ENCODE assay signal across 26 mouse cellular contexts in the genomic region with DNA sequence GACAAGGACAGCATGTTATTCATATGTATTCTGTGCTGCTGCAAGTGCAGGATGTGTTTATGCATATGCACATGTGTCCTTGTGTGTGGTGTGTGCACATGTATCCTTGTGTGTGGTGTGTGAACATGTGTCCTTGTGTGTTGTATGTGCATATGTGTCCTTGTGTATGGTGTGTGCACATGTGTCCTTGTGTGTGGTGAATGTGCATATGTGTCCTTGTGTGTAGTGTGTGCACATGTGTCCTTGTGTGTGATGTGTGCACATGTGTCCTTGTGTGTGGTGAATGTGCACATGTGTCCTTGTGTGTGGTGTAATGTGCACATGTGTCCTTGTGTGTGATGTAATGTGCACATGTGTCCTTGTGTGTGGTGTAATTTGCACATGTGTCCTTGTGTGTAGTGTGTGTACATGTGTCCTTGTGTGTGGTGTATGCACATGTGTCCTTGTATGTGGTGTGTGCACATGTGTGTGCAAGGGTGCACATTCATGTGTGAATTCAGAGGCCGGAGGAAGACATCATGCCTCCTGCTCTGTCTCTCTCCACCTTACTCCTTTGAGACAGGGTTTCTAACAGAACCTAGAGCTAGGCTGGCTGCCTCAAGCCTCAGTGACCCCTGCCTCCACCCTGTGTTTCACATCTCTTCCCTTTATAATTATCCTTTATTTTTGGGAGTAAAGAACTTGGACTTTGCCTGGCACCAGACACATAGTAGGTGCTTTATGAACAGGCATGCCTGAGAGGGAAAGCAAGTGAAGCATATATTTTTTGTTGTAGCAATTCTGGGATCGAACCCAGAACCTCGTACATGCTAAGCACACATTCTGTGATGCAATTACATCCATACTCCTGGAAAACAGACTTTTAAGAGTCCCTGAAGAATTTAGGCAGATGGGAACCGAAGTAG.
"Had no signal": no experiment of that assay in that cellular context is flagged by ENCODE, and none has a peak within 500 bp of the region (broad histone marks: within the 10 kb centered on the region; RNA-seq: fewer than 3 reads in every experiment).

No protein-coding gene starts in this region.

- H3K27ac ChIP-seq: gastrocnemius, adult 2 months; heart, adult 2 months; heart, embryonic 13.5 days; heart, embryonic 15.5 days; hindbrain, embryonic 10.5 days; hindbrain, embryonic 12.5 days; hindbrain, embryonic 14.5 days; intestine, embryonic 15.5 days; left cerebral cortex, adult 2 months; limb, embryonic 13.5 days; limb, embryonic 15.5 days; liver, embryonic 12.5 days; liver, embryonic 14.5 days had no signal

- DNase-seq: gastrocnemius, adult 2 months; gastrocnemius, postnatal 10 days; gastrocnemius, postnatal 25 days; heart, adult 2 months; heart, postnatal 4 days; kidney, adult 18-20 months; kidney, adult 8-10 months; kidney, postnatal 10 days; kidney, postnatal 25 days; kidney, postnatal 4 days; left cerebral cortex, postnatal 4 days had no signal

- H3K36me3 ChIP-seq: heart, embryonic 15.5 days; hindbrain, embryonic 10.5 days; intestine, embryonic 15.5 days; limb, embryonic 13.5 days; limb, embryonic 15.5 days; liver, embryonic 12.5 days had no signal

- ATAC-seq: hindbrain, embryonic 16.5 days; inflammation-experienced regulatory T-cells, adult 6 months; intestine, embryonic 15.5 days; intestine, postnatal 0 days; liver, embryonic 12.5 days had no signal

- H3K9me3 ChIP-seq: heart, embryonic 15.5 days; intestine, embryonic 15.5 days; limb, embryonic 15.5 days; liver, embryonic 12.5 days had no signal

- H3K4me1 ChIP-seq: heart, embryonic 15.5 days; intestine, embryonic 15.5 days; limb, embryonic 13.5 days; limb, embryonic 15.5 days had no signal

- H3K4me3 ChIP-seq: gastrocnemius, adult 2 months; heart, adult 2 months; heart, embryonic 13.5 days; heart, embryonic 15.5 days; hindbrain, embryonic 10.5 days; hindbrain, embryonic 12.5 days; intestine, embryonic 15.5 days; layer of hippocampus, adult 2 months; left cerebral cortex, adult 2 months; limb, embryonic 13.5 days; limb, embryonic 15.5 days; liver, embryonic 12.5 days had no signal

- H3K27me3 ChIP-seq: heart, embryonic 13.5 days; heart, embryonic 15.5 days; intestine, embryonic 15.5 days; limb, embryonic 13.5 days; limb, embryonic 15.5 days; liver, embryonic 12.5 days had no signal
